Mouse (Mus musculus) CH12.LX (cell line): ENCODE measurements around the gene Map3k9. TPM values are rescaled to one million over a fixed set of nuclear protein-coding genes. Genes with fewer than 3 reads are reported as not detected.

Experiments
- DNase-seq: peaks from one replicate; pipeline ENCODE4 v3.0.0-alpha.2; 2013; ENCODE audit errors: extremely low read depth
- H3K27ac ChIP-seq: 2 replicates; pipeline ENCODE4 v1.5.1; 2012; ENCODE audit warnings: low read depth, mild to moderate bottlenecking, control low read depth, moderate library complexity; ENCODE audit not compliant: insufficient read depth
- H3K27me3 ChIP-seq: replicated peaks from 2 replicates; pipeline ENCODE3; 2012; ENCODE audit warnings: inconsistent platforms
- H3K36me3 ChIP-seq, 2 experiments: replicated peaks in 1 of 2; 2 replicates each; pipeline versions ENCODE3 to v1.6.1; 2012; ENCODE audit warnings: inconsistent platforms in 1 of 2, low read length in 1 of 2, mild to moderate bottlenecking in 1 of 2, mixed read lengths in 1 of 2, moderate library complexity in 1 of 2; ENCODE audit not compliant: control insufficient read depth in 1 of 2, insufficient read depth in 1 of 2
- H3K4me1 ChIP-seq, 2 experiments: 2 replicates each; pipeline ENCODE4 v1.6.1; 2012; ENCODE audit warnings: inconsistent platforms in 1 of 2, moderate library complexity in 1 of 2; ENCODE audit not compliant: insufficient read depth in 2 of 2, control insufficient read depth in 1 of 2
- H3K4me2 ChIP-seq: 2 replicates; pipeline ENCODE4 v1.6.1; 2012; ENCODE audit warnings: low read depth, mild to moderate bottlenecking, control low read depth; ENCODE audit not compliant: poor library complexity, insufficient read depth, severe bottlenecking
- H3K4me3 ChIP-seq, 3 experiments: fragments of 150-350 bp in 1 of 3; sonication (generic) in 1 of 3; replicated peaks in 1 of 3; 2 replicates each; pipeline versions ENCODE3 to v1.5.1; 2011 to 2012; ENCODE audit warnings: low read depth in 2 of 3, low read length in 2 of 3, mild to moderate bottlenecking in 2 of 3, moderate library complexity in 2 of 3, control low read depth in 1 of 3, improper control_type of control experiment in 1 of 3, inconsistent platforms in 1 of 3, mixed read lengths in 1 of 3; ENCODE audit not compliant: poor library complexity in 1 of 3
- H3K79me2 ChIP-seq: replicated peaks from 2 replicates; pipeline ENCODE4 v1.6.1; 2012; ENCODE audit warnings: mild to moderate bottlenecking, moderate library complexity; ENCODE audit not compliant: control insufficient read depth, poor library complexity, insufficient read depth, severe bottlenecking; ENCODE audit errors: extremely low read depth
- H3K9ac ChIP-seq: 2 replicates; pipeline ENCODE4 v1.6.1; 2012; ENCODE audit warnings: low read depth, mild to moderate bottlenecking, control low read depth, moderate library complexity; ENCODE audit not compliant: insufficient read depth
- H3K9me3 ChIP-seq: replicated peaks from 2 replicates; pipeline ENCODE3; 2012; ENCODE audit warnings: low read length, inconsistent platforms, mixed read lengths
- CHD2 ChIP-seq: IDR thresholded peaks from 2 replicates; pipeline ENCODE4 v1.6.1; 2011; ENCODE audit warnings: low read length, improper control_type of control experiment
- CTCF ChIP-seq, 2 experiments: IDR thresholded peaks in 1 of 2; conservative IDR thresholded peaks in 1 of 2; 2 replicates each; pipeline ENCODE4 v1.5.1; 2011 to 2012; ENCODE audit warnings: low read depth in 2 of 2, low read length in 2 of 2, improper control_type of control experiment in 1 of 2, inconsistent platforms in 1 of 2, mild to moderate bottlenecking in 1 of 2, moderate library complexity in 1 of 2
- ELF1 ChIP-seq: IDR thresholded peaks from 2 replicates; pipeline ENCODE4 v1.6.1; 2014; ENCODE audit warnings: low read depth, mild to moderate bottlenecking, inconsistent platforms, low read length, improper control_type of control experiment
- ETS1 ChIP-seq: conservative IDR thresholded peaks from 2 replicates; pipeline ENCODE4 v1.6.1; 2012; ENCODE audit warnings: low read depth, mild to moderate bottlenecking, inconsistent platforms, low read length, improper control_type of control experiment, moderate library complexity
- HCFC1 ChIP-seq: IDR thresholded peaks from 2 replicates; pipeline ENCODE4 v1.6.1; 2012; ENCODE audit warnings: low read depth, mild to moderate bottlenecking, inconsistent platforms, low read length, improper control_type of control experiment
- JUN ChIP-seq: IDR thresholded peaks from 2 replicates; pipeline ENCODE4 v1.6.1; 2011; ENCODE audit warnings: low read depth, mild to moderate bottlenecking, low read length, improper control_type of control experiment, moderate library complexity; ENCODE audit not compliant: insufficient read depth
- JUND ChIP-seq: conservative IDR thresholded peaks from 2 replicates; pipeline ENCODE4 v1.6.1; 2011; ENCODE audit warnings: low read depth, low read length, improper control_type of control experiment
- MAFK ChIP-seq: IDR thresholded peaks from 2 replicates; pipeline ENCODE4 v1.6.1; 2011; ENCODE audit warnings: low read length, improper control_type of control experiment; ENCODE audit not compliant: insufficient replicate concordance
- MAX ChIP-seq: IDR thresholded peaks from 2 replicates; pipeline ENCODE4 v1.6.1; 2011; ENCODE audit warnings: low read length, improper control_type of control experiment
- MAZ ChIP-seq: IDR thresholded peaks from 2 replicates; pipeline ENCODE4 v1.6.1; 2012; ENCODE audit warnings: low read depth, mild to moderate bottlenecking, inconsistent platforms, low read length, improper control_type of control experiment, moderate library complexity
- MEF2A ChIP-seq: IDR thresholded peaks from 2 replicates; pipeline ENCODE4 v1.6.1; 2014; ENCODE audit warnings: low read depth, mild to moderate bottlenecking, inconsistent platforms, low read length, improper control_type of control experiment, borderline replicate concordance
- NRF1 ChIP-seq: IDR thresholded peaks from 2 replicates; pipeline ENCODE4 v1.6.1; 2014; ENCODE audit warnings: low read depth, mild to moderate bottlenecking, inconsistent platforms, low read length, improper control_type of control experiment, moderate library complexity
- PAX5 ChIP-seq: IDR thresholded peaks from 2 replicates; pipeline ENCODE4 v1.6.1; 2012; ENCODE audit warnings: low read length, inconsistent platforms, mixed read lengths
- POLR2A ChIP-seq: IDR thresholded peaks from 2 replicates; pipeline ENCODE4 v1.6.1; 2011; ENCODE audit warnings: low read depth, mild to moderate bottlenecking, improper control_type of control experiment, low read length
- POLR2AphosphoS2 ChIP-seq: IDR thresholded peaks from 2 replicates; pipeline ENCODE4 v1.6.1; 2011; ENCODE audit warnings: low read depth, low read length, improper control_type of control experiment
- RAD21 ChIP-seq: IDR thresholded peaks from 2 replicates; pipeline ENCODE4 v1.6.1; 2011; ENCODE audit warnings: low read depth, mild to moderate bottlenecking, low read length, improper control_type of control experiment, moderate library complexity
- RCOR1 ChIP-seq: conservative IDR thresholded peaks from 2 replicates; pipeline ENCODE4 v1.6.1; 2012; ENCODE audit warnings: low read depth, mild to moderate bottlenecking, inconsistent platforms, low read length, improper control_type of control experiment
- SIN3A ChIP-seq: IDR thresholded peaks from 2 replicates; pipeline ENCODE4 v1.6.1; 2012; ENCODE audit warnings: low read length, improper control_type of control experiment, inconsistent platforms
- SMC3 ChIP-seq: IDR thresholded peaks from 2 replicates; pipeline ENCODE4 v1.6.1; 2011; ENCODE audit warnings: low read depth, low read length, improper control_type of control experiment
- UBTF ChIP-seq: IDR thresholded peaks from 2 replicates; pipeline ENCODE4 v1.6.1; 2012; ENCODE audit warnings: low read depth, mild to moderate bottlenecking, inconsistent platforms, low read length, improper control_type of control experiment, moderate library complexity
- USF2 ChIP-seq: conservative IDR thresholded peaks from 2 replicates; pipeline ENCODE4 v1.6.1; 2011; ENCODE audit warnings: low read depth, low read length, improper control_type of control experiment
- ZC3H11A ChIP-seq: IDR thresholded peaks from 2 replicates; pipeline ENCODE4 v1.6.1; 2012; ENCODE audit warnings: low read depth, mild to moderate bottlenecking, inconsistent platforms, low read length, improper control_type of control experiment
- ZKSCAN1 ChIP-seq: IDR thresholded peaks from 2 replicates; pipeline ENCODE4 v1.6.1; 2012; ENCODE audit warnings: low read depth, inconsistent platforms, low read length, improper control_type of control experiment, borderline replicate concordance
- ZMIZ1 ChIP-seq: IDR thresholded peaks from 2 replicates; pipeline ENCODE4 v1.6.1; 2012; ENCODE audit warnings: low read depth, mild to moderate bottlenecking, inconsistent platforms, low read length, improper control_type of control experiment
- dilution Hi-C: fragments of 300-500 bp; cut with MboI; formaldehyde crosslinking; loops from 2 replicates; pipeline ENCODE4 v1.14.3; 2020; ENCODE audit warnings: low sequenced_read_pairs; ENCODE audit not compliant: extremely low pct_unique_long_range_greater_than_20kb, extremely low pct_ligation_motif_present
- in situ Hi-C: fragments of 300-500 bp; cut with MboI; formaldehyde crosslinking; loops from 3 replicates; pipeline ENCODE4 v1.14.3; 2019; ENCODE audit warnings: low sequenced_read_pairs, low pct_ligation_motif_present, low pct_unique_long_range_greater_than_20kb, mixed read lengths
- polyA plus RNA-seq: library from polyadenylated mRNA; unstranded; fragments of >175 nt; gene quantifications from 2 replicates; pipeline ENCODE4 v1.2.1, GENCODE M21; 2012; ENCODE audit warnings: low read depth; ENCODE audit not compliant: insufficient read length
- total RNA-seq, 2 experiments: library from RNA; depleted of rRNA; stranded (reverse); fragments of 300-350 nt in 1 of 2; fragments of >200 nt in 1 of 2; gene quantifications; 2 replicates each; pipeline ENCODE4 v1.2.3; 2012 to 2014

Map3k9 gene
- total and polyA plus RNA-seq, 3 experiments, result 0.13 to 0.38 TPM; not detected in 1

- Histone ChIP-seq H3K9ac (no peak overlapping the region), H3K4me2 (0 out of 2 replicates have a peak overlapping the region, but pooled peaks have one; percentile 4), H3K9me3 (no peaks in the 10 kb centered on the region), H3K4me1 (peaks cover 9 to 23% of the 10 kb centered on the region in 2 experiments), H3K4me3 (no peak overlapping the region), H3K79me2 (no peaks in the 10 kb centered on the region), H3K36me3 (no peaks in the 10 kb centered on the region), H3K27me3 (peaks cover 3% of the 10 kb centered on the region), H3K27ac (no peak overlapping the region)
- TF ChIP-seq MEF2A, result no peak
- TF ChIP-seq SMC3, result no peak
- no peak for TF ChIP-seq CHD2
- TF ChIP-seq ELF1, result no peak
- TF ChIP-seq PAX5, result no peak
- TF ChIP-seq RAD21, result no peak
- no peak for TF ChIP-seq HCFC1
- TF ChIP-seq UBTF, result no peak
- TF ChIP-seq NRF1, result no peak
- TF ChIP-seq RCOR1, result no peak
- TF ChIP-seq ZKSCAN1, result no peak
- no peak for TF ChIP-seq ZMIZ1
- TF ChIP-seq ZC3H11A, result no peak
- no peak for TF ChIP-seq SIN3A
- no peak for TF ChIP-seq ETS1
- no peak for TF ChIP-seq POLR2AphosphoS2
- no peak for TF ChIP-seq MAFK
- no peak for TF ChIP-seq MAZ
- no peak for TF ChIP-seq JUN
- dilution Hi-C loops, result no loop called here
- peak; percentile 64 for DNase-seq
- in situ Hi-C loops, result no loop called here
Measured at GRCm38 (mm10) chr12:81719161-81719560, 61.8 kb downstream of the Map3k9 start.

DNA sequence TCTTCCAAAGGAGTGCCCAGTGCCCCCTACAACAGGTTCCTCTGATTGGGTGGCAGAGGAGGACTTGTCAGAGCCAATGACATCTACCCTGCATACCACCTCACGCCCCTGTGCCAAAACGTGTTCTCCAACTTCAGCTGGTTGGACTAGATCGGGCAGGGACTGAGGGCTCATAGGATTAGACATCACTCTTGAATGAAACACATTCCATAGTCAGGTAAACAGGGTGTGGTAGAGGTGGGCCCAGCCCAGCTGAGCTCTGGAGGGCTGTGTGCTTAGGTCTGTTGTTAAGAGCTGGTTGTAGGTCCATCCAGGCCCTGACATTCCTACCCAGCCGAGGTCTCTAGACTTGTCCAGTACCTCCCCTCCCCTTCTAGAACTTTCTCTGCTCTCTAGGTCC is 68.4 kb downstream of the Map3k9 start:
- no peak overlapping the region for H3K9ac ChIP-seq
- no peaks in the 10 kb centered on the region for H3K79me2 ChIP-seq
- H3K9me3 ChIP-seq, result peaks cover 9% of the 10 kb centered on the region
- H3K27ac ChIP-seq, result no peak overlapping the region
- no peak overlapping the region for H3K4me2 ChIP-seq
- TF ChIP-seq SIN3A, result no peak
- TF ChIP-seq MAX, result no peak
- TF ChIP-seq USF2, result no peak
- no peak for TF ChIP-seq ELF1
- no peak for TF ChIP-seq CTCF (conservative IDR thresholded peaks at IDR 0.05 in 1 of 2, IDR thresholded peaks at IDR 0.05 in 1 of 2; ENCODE audit: low read depth in 2 of 2, low read length in 2 of 2)
- no peak for TF ChIP-seq MEF2A
- TF ChIP-seq SMC3, result no peak
- TF ChIP-seq UBTF, result no peak
- TF ChIP-seq HCFC1, result no peak
- TF ChIP-seq NRF1, result no peak
- TF ChIP-seq POLR2A, result no peak
- no peak for TF ChIP-seq RCOR1
- TF ChIP-seq JUND, result no peak
- TF ChIP-seq ZC3H11A, result no peak
- no peaks in the 10 kb centered on the region for H3K4me1 ChIP-seq
- dilution Hi-C loops, result no loop called here
- in situ Hi-C loops, result no loop called here
- no peaks in the 10 kb centered on the region for H3K36me3 ChIP-seq
- H3K4me3 ChIP-seq, result no peak overlapping the region
- H3K27me3 ChIP-seq, result peaks cover 6% of the 10 kb centered on the region
- no peak for DNase-seq
